Mouse (Mus musculus): ENCODE data around the gene Vmn1r198. TPM values are rescaled to one million over a fixed set of nuclear protein-coding genes. Genes with fewer than 3 reads are reported as not detected.

Gene Vmn1r198
- polyA plus RNA-seq (2015; fragmentation: Illumina TruSeq; extraction: RNeasy Lipid Tissue Mini Kit (QIAGEN cat#74804); ENCODE audit: low read depth, low replicate concordance): not detected

DNA sequence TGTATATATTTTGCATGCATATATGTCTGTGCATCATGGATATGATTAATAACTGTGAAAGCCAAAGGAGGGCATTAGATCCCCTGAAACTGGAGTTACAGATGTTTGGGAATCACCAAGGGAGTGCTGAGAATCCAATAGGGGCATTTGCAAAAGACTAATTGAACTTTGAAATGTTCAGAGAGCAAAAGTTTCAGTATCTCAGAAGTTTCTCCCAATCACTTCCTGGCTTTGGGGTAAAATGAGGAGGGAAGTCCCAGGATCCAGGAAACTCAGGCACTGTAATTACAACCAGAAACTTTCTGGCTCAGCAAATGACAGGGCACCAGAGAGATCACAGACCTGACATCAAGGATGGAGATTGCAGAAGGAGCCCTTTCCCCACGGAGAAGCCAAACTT lies at the start of gene Vmn1r198:
TSS of gene Vmn1r198 (plus strand) at position 301 of the 400 bp plus-strand sequence.

DNA sequence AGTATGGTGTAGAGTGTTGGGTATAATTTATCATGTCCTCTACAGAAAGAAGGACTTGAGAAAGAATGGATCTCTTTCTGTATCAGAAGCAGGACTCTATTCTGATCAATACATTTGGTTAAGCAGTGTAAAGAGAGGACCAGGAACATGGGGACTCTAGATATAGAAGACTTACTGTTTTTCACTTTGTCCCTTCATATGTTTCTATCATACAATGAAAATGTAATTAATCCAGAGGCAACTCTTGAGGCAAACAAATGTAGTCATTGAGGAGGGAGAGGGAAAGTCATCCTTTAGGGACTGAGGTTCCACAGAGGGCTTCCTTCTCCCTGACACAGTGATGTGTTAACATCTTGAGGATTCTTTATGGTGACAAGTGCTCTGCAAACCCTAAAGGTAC lies 25.9 kb upstream of the Vmn1r198 start, which contains the start of gene Vmn1r197:
TSS of gene Vmn1r197 (plus strand) at position 301 of the 400 bp plus-strand sequence.

DNA sequence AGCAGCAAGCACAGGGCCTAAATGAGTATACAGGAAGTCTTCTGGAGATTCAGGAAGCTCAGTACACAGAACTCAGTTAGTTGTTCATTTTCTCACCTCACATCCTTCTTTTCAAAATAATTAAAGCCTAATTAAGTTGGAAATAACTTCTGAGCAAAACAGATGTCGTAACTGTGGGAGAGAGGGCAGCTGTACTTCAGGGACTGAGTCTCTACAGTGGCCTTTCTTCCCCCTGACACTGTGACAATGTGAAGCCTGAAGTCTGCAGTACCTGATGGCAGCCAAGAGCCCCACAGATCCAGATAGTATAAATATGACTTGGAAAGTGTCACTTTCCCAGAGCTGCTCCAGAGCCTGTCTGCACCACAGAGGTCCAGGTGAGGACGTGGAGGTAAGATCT lies 29.4 kb downstream of the Vmn1r198 start, which contains the start of gene Vmn1r199:
TSS of gene Vmn1r199 (plus strand) at position 301 of the 400 bp plus-strand sequence.

DNA sequence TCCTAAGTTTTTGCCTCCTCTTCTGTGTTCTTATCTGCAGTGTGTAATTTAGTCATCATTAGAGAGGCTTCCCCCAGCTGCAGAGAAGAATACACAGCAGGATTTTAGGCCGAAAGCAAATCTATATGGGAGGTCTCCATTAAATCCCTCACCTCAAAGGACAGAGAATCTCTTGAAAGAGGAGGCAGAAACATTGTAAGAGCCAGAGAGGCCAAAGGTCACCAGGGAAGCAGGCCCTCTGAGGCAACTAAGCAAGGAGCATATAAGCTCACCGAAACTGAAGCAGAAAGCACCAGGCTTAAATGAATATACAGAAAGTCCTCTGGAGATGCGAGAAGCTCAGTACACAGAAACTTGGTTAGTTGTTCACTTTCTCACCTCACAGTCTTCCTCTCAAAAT lies 39.9 kb downstream of the Vmn1r198 start, which contains the start of gene Vmn1r200:
TSS of gene Vmn1r200 (plus strand) at position 301 of the 400 bp plus-strand sequence.

Other genes starting within 250 kb of the Vmn1r198 start
- not detected for gene Vmn1r189, start 244.5 kb upstream of the Vmn1r198 start, polyA plus RNA-seq (2015; fragmentation: Illumina TruSeq; extraction: RNeasy Lipid Tissue Mini Kit (QIAGEN cat#74804); ENCODE audit: low read depth, low replicate concordance)
- gene Vmn1r191, start 166.4 kb upstream of the Vmn1r198 start, polyA plus RNA-seq (2015; fragmentation: Illumina TruSeq; extraction: RNeasy Lipid Tissue Mini Kit (QIAGEN cat#74804); ENCODE audit: low read depth, low replicate concordance): not detected
- gene Vmn1r192, start 159.2 kb upstream of the Vmn1r198 start, polyA plus RNA-seq (2015; fragmentation: Illumina TruSeq; extraction: RNeasy Lipid Tissue Mini Kit (QIAGEN cat#74804); ENCODE audit: low read depth, low replicate concordance): not detected
- not detected for gene Vmn1r193, start 127.2 kb upstream of the Vmn1r198 start, polyA plus RNA-seq (2015; fragmentation: Illumina TruSeq; extraction: RNeasy Lipid Tissue Mini Kit (QIAGEN cat#74804); ENCODE audit: low read depth, low replicate concordance)
- not detected for gene Vmn1r194, start 106.1 kb upstream of the Vmn1r198 start, polyA plus RNA-seq (2015; fragmentation: Illumina TruSeq; extraction: RNeasy Lipid Tissue Mini Kit (QIAGEN cat#74804); ENCODE audit: low read depth, low replicate concordance)
- not detected for gene Vmn1r195, start 79.8 kb upstream of the Vmn1r198 start, polyA plus RNA-seq (2015; fragmentation: Illumina TruSeq; extraction: RNeasy Lipid Tissue Mini Kit (QIAGEN cat#74804); ENCODE audit: low read depth, low replicate concordance)
- not detected for gene Vmn1r196, start 60.4 kb upstream of the Vmn1r198 start, polyA plus RNA-seq (2015; fragmentation: Illumina TruSeq; extraction: RNeasy Lipid Tissue Mini Kit (QIAGEN cat#74804); ENCODE audit: low read depth, low replicate concordance)
- gene Vmn1r197, start 25.8 kb upstream of the Vmn1r198 start, polyA plus RNA-seq (2015; fragmentation: Illumina TruSeq; extraction: RNeasy Lipid Tissue Mini Kit (QIAGEN cat#74804); ENCODE audit: low read depth, low replicate concordance): not detected
- gene Vmn1r199, start 29.5 kb downstream of the Vmn1r198 start, polyA plus RNA-seq (2015; fragmentation: Illumina TruSeq; extraction: RNeasy Lipid Tissue Mini Kit (QIAGEN cat#74804); ENCODE audit: low read depth, low replicate concordance): not detected
- not detected for gene Vmn1r200, start 40.0 kb downstream of the Vmn1r198 start, polyA plus RNA-seq (2015; fragmentation: Illumina TruSeq; extraction: RNeasy Lipid Tissue Mini Kit (QIAGEN cat#74804); ENCODE audit: low read depth, low replicate concordance)
- gene Vmn1r201, start 121.6 kb downstream of the Vmn1r198 start, polyA plus RNA-seq (2015; fragmentation: Illumina TruSeq; extraction: RNeasy Lipid Tissue Mini Kit (QIAGEN cat#74804); ENCODE audit: low read depth, low replicate concordance): not detected
- gene Vmn1r202, start 155.0 kb downstream of the Vmn1r198 start, polyA plus RNA-seq (2015; fragmentation: Illumina TruSeq; extraction: RNeasy Lipid Tissue Mini Kit (QIAGEN cat#74804); ENCODE audit: low read depth, low replicate concordance): not detected
- not detected for gene Vmn1r203, start 167.8 kb downstream of the Vmn1r198 start, polyA plus RNA-seq (2015; fragmentation: Illumina TruSeq; extraction: RNeasy Lipid Tissue Mini Kit (QIAGEN cat#74804); ENCODE audit: low read depth, low replicate concordance)
- not detected for gene Vmn1r204, start 202.8 kb downstream of the Vmn1r198 start, polyA plus RNA-seq (2015; fragmentation: Illumina TruSeq; extraction: RNeasy Lipid Tissue Mini Kit (QIAGEN cat#74804); ENCODE audit: low read depth, low replicate concordance)
- gene Vmn1r205, start 242.6 kb downstream of the Vmn1r198 start, polyA plus RNA-seq (2015; fragmentation: Illumina TruSeq; extraction: RNeasy Lipid Tissue Mini Kit (QIAGEN cat#74804); ENCODE audit: low read depth, low replicate concordance): not detected

All from brain, adult 10 weeks (tissue).